Mouse (Mus musculus) heart, postnatal 0 days (tissue): ENCODE measurements around the gene Ros1. TPM values are rescaled to one million over a fixed set of nuclear protein-coding genes. Genes with fewer than 3 reads are reported as not detected.

Experiments used
- ATAC-seq: fragments of 200-750 bp; cut with Nextera tagmentation; 2 replicates; pipeline ENCODE4 v1.8.0; 2017; ENCODE audit warnings: low read depth, moderate number of reproducible peaks, moderate library complexity; ENCODE audit not compliant: insufficient read depth
- DNase-seq: peaks from one replicate; pipeline ENCODE4 v3.0.0-alpha.2; 2016; ENCODE audit warnings: low spot score
- H3K27ac ChIP-seq: fragments of 300-500 bp; sonication (generic); 2 replicates; pipeline ENCODE4 v1.5.1; 2014; ENCODE audit warnings: low read depth, mild to moderate bottlenecking
- H3K27me3 ChIP-seq: fragments of 300-500 bp; sonication (generic); 2 replicates; pipeline ENCODE4 v1.6.1; 2014; ENCODE audit warnings: low read length, mixed read lengths; ENCODE audit not compliant: control insufficient read depth, insufficient read depth
- H3K36me3 ChIP-seq: fragments of 300-500 bp; sonication (generic); replicated peaks from 2 replicates; pipeline ENCODE4 v1.6.1; 2014; ENCODE audit warnings: low read length, mixed read lengths; ENCODE audit not compliant: control insufficient read depth, insufficient read depth
- H3K4me1 ChIP-seq: fragments of 300-500 bp; sonication (generic); 2 replicates; pipeline ENCODE4 v1.6.1; 2014; ENCODE audit warnings: antibody characterized with exemption; ENCODE audit not compliant: control insufficient read depth, insufficient read depth
- H3K4me2 ChIP-seq: fragments of 300-500 bp; sonication (generic); 2 replicates; pipeline ENCODE4 v1.6.1; 2014; ENCODE audit warnings: low read depth, mild to moderate bottlenecking, low read length, moderate library complexity
- H3K4me3 ChIP-seq: fragments of 300-500 bp; sonication (generic); 2 replicates; pipeline ENCODE4 v1.5.1; 2014; ENCODE audit warnings: low read depth, low read length
- H3K9ac ChIP-seq: fragments of 300-500 bp; sonication (generic); replicated peaks from 2 replicates; pipeline ENCODE4 v1.6.1; 2014; ENCODE audit warnings: low read depth, low read length, mixed read lengths
- H3K9me3 ChIP-seq: fragments of 300-500 bp; sonication (generic); replicated peaks from 2 replicates; pipeline ENCODE4 v1.6.1; 2016; ENCODE audit warnings: low read length; ENCODE audit not compliant: control insufficient read depth
- CTCF ChIP-seq: IDR thresholded peaks from 2 replicates; pipeline ENCODE4 v1.5.1; 2016; ENCODE audit warnings: antibody characterized with exemption, control low read depth, low read depth
- EP300 ChIP-seq: IDR thresholded peaks from 2 replicates; pipeline ENCODE4 v1.6.1; 2016; ENCODE audit warnings: antibody characterized with exemption, low read depth
- WGBS: fragments of 180-500 bp; shearing (Covaris S2); extraction: QIAGEN DNeasy Blood & Tissue Kit; methylation state at CpG from one replicate; pipeline ENCODE4 v1.1.7; 2014; 5-methylcytosine and 5-hydroxymethylcytosine counted together
- polyA plus RNA-seq: library from polyadenylated mRNA; unstranded; fragments of >200 nt; fragmentation: Nextera tagmentation; extraction: Ambion mirVana; gene quantifications from 2 replicates; pipeline ENCODE4 v1.2.1, GENCODE M21; 2015
- total RNA-seq: library from RNA; depleted of rRNA; stranded (reverse); fragments of >200 nt; gene quantifications from 2 replicates; pipeline ENCODE4 v1.2.3, GENCODE M21; 2014; ENCODE audit warnings: low replicate concordance; rRNA removed

The Ros1 gene
- total RNA-seq (not detected in 2 replicates), polyA plus RNA-seq (not detected in 2 replicates)

DNA sequence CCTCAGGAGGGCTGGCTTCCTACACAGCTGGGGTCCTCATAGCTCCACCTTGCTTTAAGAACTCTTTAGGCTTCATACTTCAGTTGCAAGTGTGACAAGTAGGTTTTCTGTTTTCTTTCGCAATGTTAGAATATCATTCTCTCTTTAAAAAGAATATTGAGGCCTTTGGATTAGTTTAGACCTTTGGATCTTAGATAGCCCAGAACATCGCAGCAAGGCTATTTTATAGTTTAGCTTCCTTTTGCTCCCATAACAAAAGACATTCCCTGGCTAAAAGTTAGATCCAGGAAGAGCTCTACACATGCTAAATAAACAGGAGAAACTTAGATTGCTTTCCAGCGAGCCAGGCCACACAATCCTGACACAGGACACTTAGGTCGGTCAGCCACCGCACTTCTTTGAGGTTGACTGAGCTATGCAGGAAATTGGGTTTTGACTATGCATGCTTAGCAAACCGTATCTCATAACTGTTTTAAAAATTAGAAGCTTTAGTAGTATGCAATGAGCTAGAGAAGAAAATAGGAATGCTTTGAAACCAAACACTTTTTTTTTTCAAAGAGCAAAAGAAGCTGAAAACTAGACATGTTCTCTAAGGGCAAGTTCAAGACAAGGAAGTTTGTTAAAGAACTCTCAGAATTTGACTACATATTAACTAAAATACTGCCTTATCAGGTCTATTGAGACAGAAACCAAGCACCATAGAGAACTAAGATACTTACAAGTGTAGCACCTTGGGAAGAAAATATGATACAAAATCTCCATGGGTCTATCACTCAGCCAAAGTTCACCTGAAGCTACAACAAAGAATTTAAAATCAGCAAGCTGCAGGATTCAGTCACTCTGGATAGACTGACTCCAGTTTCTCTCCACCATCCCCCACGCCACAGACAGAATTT is at the start of gene Ros1:
Gene Ros1, minus strand, starts transcription at position 288 of the 896 bp plus-strand sequence.
- 67% methylated on average over 7 of the region's 7 CpGs for WGBS

DNA sequence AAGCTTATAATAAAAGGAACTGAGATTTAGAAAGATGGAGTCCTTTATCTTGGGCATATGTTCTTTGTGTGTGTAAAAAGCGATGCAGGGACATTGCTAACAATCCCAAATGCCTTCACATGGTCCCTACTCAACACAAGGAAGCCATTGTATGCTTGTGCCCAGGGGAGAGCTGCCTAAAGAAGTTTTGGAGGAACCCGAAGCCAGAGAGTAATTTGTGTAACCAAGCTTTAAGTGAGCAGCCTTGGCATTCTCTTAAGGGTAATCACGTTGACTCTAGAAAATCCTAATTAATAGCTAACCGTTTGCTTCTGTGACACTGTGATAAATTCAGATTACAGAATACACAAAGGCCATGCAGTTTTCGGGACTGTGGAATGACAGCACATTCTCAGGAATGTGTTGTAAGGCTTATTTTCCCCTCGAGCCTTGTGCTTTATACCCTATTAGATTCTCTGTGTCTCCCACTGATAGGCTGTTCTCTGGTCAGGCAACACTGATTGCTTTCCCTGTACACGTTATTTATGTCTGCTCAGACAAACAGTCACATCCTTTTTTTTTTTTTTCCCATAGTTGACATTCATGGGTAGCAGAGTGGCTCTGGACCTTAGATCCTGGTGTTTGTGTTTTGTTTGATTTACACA is 47.8 kb upstream of the Ros1 start:
- ATAC-seq = no peak
- Histone ChIP-seq H3K27ac (no peak overlapping the region), H3K4me2 (no peak overlapping the region), H3K9ac (no peak overlapping the region), H3K27me3 (no peaks in the 10 kb centered on the region), H3K4me3 (no peak overlapping the region), H3K9me3 (no peaks in the 10 kb centered on the region), H3K4me1 (no peaks in the 10 kb centered on the region), H3K36me3 (no peaks in the 10 kb centered on the region)
- WGBS = 61% methylated on average over 7 of the region's 7 CpGs
- no peak for DNase-seq
- TF ChIP-seq CTCF = no peak
- TF ChIP-seq EP300 = no peak

More for the DNA sequence above, at the start of gene Ros1:
- Histone ChIP-seq H3K9ac (no peak within 1 kb of the TSS), H3K4me2 (no peak within 1 kb of the TSS), H3K9me3 (no peaks in the 10 kb centered on the region), H3K36me3 (no peaks in the 10 kb centered on the region), H3K27me3 (no peaks in the 10 kb centered on the region), H3K4me3 (no peak within 1 kb of the TSS), H3K27ac (no peak within 1 kb of the TSS), H3K4me1 (no peaks in the 10 kb centered on the region)
- ATAC-seq (no peak), DNase-seq (no peak)
- TF ChIP-seq CTCF (no peak), EP300 (no peak)

DNA sequence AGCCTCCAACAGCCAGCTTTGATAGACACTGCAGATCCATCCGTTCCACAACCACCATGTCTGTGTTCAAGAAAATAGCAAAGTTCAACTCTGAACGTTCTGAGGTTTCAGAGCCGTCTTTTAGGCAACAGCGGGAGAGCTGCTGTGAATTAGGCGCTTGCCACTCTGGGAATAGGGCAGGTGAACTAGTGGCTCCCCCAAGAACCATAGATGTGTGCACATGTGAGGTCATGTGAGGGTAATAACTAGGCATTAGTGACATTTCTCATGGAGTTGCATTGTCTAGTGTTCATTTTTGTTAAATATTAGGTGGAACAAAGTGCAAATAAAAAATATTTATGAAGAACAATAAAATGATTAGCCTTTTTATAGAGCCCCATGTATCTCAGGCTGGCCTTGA is 47.0 kb upstream of the Ros1 start:
- no peak for ATAC-seq

DNA sequence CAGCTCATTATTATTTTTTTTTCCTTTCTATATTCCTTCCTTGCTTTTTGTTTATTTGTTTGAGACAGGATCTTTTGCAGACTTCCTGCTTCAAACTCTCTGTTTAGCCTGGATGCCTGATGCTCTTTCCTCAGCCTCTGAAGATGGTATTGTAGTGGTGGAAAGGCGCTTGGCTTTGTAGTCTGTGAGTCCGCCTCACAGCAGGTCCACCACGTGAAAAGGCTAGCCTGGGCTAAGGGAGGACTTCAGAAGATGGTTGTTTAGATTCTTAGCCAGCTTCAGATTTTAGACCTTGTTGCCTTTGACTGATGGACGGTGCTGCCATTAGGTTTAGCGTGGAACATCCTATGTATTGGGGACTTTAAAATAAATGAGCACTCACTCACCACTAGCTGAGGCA is 40.4 kb upstream of the Ros1 start:
- Histone ChIP-seq H3K9ac (no peak overlapping the region), H3K4me3 (peak overlapping the region; percentile 76), H3K9me3 (no peaks in the 10 kb centered on the region), H3K4me2 (peak overlapping the region; percentile 90; the same call in 1 of the 2 replicates), H3K4me1 (peaks cover 10% of the 10 kb centered on the region), H3K27ac (no peak overlapping the region), H3K36me3 (no peaks in the 10 kb centered on the region), H3K27me3 (no peaks in the 10 kb centered on the region)
- no peak for TF ChIP-seq CTCF
- no peak for TF ChIP-seq EP300
- ATAC-seq (no peak), DNase-seq (no peak)
- WGBS = 68% methylated on average over 5 of the region's 5 CpGs

More for the DNA sequence above, 47.0 kb upstream of the Ros1 start:
- Histone ChIP-seq H3K27me3 (no peaks in the 10 kb centered on the region), H3K4me2 (no peak overlapping the region), H3K9ac (no peak overlapping the region), H3K9me3 (no peaks in the 10 kb centered on the region), H3K4me1 (no peaks in the 10 kb centered on the region), H3K4me3 (no peak overlapping the region), H3K36me3 (no peaks in the 10 kb centered on the region), H3K27ac (no peak overlapping the region)
- TF ChIP-seq CTCF = no peak
- no peak for TF ChIP-seq EP300
- WGBS = 87% methylated on average over 5 of the region's 5 CpGs
- no peak for DNase-seq

DNA sequence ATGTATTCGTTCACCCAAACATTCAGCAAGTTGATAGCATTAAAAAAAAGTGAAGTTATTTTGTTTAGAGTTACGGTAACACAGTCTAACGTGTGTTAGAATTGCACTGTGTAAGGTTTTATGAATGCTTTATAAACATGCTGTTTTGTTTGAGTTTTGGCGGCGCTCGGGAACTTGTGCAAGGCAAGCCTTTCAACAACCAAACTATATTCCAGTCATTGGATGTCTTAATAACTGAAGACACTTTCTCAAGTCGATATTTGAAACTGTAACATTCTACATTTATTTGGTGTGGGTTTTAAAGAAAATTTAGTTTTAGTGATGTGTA is 39.6 kb upstream of the Ros1 start:
- Histone ChIP-seq H3K27me3 (no peaks in the 10 kb centered on the region), H3K9ac (peak overlapping the region; percentile 75), H3K4me3 (peak overlapping the region; percentile 76), H3K36me3 (no peaks in the 10 kb centered on the region), H3K27ac (no peak overlapping the region), H3K4me1 (peaks cover 10% of the 10 kb centered on the region), H3K4me2 (peak overlapping the region; percentile 90), H3K9me3 (no peaks in the 10 kb centered on the region)
- ATAC-seq = no peak
- WGBS = 22% methylated on average over 7 of the region's 7 CpGs
- no peak for DNase-seq
- no peak for TF ChIP-seq CTCF
- TF ChIP-seq EP300 = no peak
